Comparison of ENCODE assay signal across 12 mouse cellular contexts in genomic region chr8:121663101-121663500, GRCm38 (mm10).
"Had no signal": no experiment of that assay in that cellular context is flagged by ENCODE, and none has a peak within 500 bp of the region (broad histone marks: within the 10 kb centered on the region; RNA-seq: fewer than 3 reads in every experiment).

No protein-coding gene starts in this region.

- DNase-seq: retina, postnatal 1 day; right cerebral cortex, adult 18-20 months; right cerebral cortex, postnatal 14 days; right cerebral cortex, postnatal 25 days; right cerebral cortex, postnatal 4 days; spleen, adult 18-20 months; thymus, adult 18-20 months; thymus, adult 2 months; thymus, postnatal 14 days; thymus, postnatal 25 days; thymus, postnatal 36 days; thymus, postnatal 4 days had no signal
